Mouse (Mus musculus): ENCODE results near the gene Ltbp1.

The Ltbp1 gene

GRCm38 (mm10) chr17:75005685-75006680, 615 bp downstream of the Ltbp1 start:
- DNase-seq (ENCODE audit: low spot score in 2 of 2), result peak in 1 of 2 experiments; percentile 43

GRCm38 (mm10) chr17:75010955-75011354, 5.6 kb downstream of the Ltbp1 start:
- DNase-seq (ENCODE audit: low spot score in 2 of 2), result no peak

GRCm38 (mm10) chr17:75013211-75013610, 7.8 kb downstream of the Ltbp1 start:
- no peak for DNase-seq (ENCODE audit: low spot score in 2 of 2)

- DNase-seq (ENCODE audit: low spot score in 2 of 2), result no peak
These were observed 8.5 kb downstream of the Ltbp1 start for GRCm38 (mm10) chr17:75013868-75014267.

GRCm38 (mm10) chr17:75014601-75015356, 9.4 kb downstream of the Ltbp1 start:
- DNase-seq (ENCODE audit: low spot score in 2 of 2), result no peak

GRCm38 (mm10) chr17:75015546-75015945, 10.2 kb downstream of the Ltbp1 start:
- no peak for DNase-seq (ENCODE audit: low spot score in 2 of 2)

- peak in 1 of 2 experiments; percentile 9 for DNase-seq (ENCODE audit: low spot score in 2 of 2)
These were observed 12.1 kb downstream of the Ltbp1 start for GRCm38 (mm10) chr17:75017423-75017822.

GRCm38 (mm10) chr17:75018142-75018541, 12.8 kb downstream of the Ltbp1 start:
- no peak for DNase-seq (ENCODE audit: low spot score in 2 of 2)

- DNase-seq (ENCODE audit: low spot score in 2 of 2), result no peak
These were observed 14.7 kb downstream of the Ltbp1 start for GRCm38 (mm10) chr17:75020026-75020425.

GRCm38 (mm10) chr17:75020619-75021018, 15.3 kb downstream of the Ltbp1 start:
- no peak for DNase-seq (ENCODE audit: low spot score in 2 of 2)

GRCm38 (mm10) chr17:75027358-75028131, 22.2 kb downstream of the Ltbp1 start:
- DNase-seq (ENCODE audit: low spot score in 2 of 2), result peak; percentile 24 to 46

GRCm38 (mm10) chr17:75033356-75033755, 28.0 kb downstream of the Ltbp1 start:
- no peak for DNase-seq (ENCODE audit: low spot score in 2 of 2)

- DNase-seq (ENCODE audit: low spot score in 2 of 2), result no peak
These were observed 28.7 kb downstream of the Ltbp1 start for GRCm38 (mm10) chr17:75033872-75034615.

- DNase-seq (ENCODE audit: low spot score in 2 of 2), result no peak
These were observed 31.5 kb downstream of the Ltbp1 start for GRCm38 (mm10) chr17:75036881-75037280.

GRCm38 (mm10) chr17:75039017-75039416, 33.6 kb downstream of the Ltbp1 start:
- DNase-seq (ENCODE audit: low spot score in 2 of 2), result no peak

- no peak for DNase-seq (ENCODE audit: low spot score in 2 of 2)
These were observed 44.1 kb downstream of the Ltbp1 start for GRCm38 (mm10) chr17:75049366-75049969.

GRCm38 (mm10) chr17:75051440-75051925, 46.1 kb downstream of the Ltbp1 start:
- no peak for DNase-seq (ENCODE audit: low spot score in 2 of 2)

GRCm38 (mm10) chr17:75055235-75055634, 49.9 kb downstream of the Ltbp1 start:
- no peak for DNase-seq (ENCODE audit: low spot score in 2 of 2)

- DNase-seq (ENCODE audit: low spot score in 2 of 2), result no peak
These were observed 50.6 kb downstream of the Ltbp1 start for GRCm38 (mm10) chr17:75055961-75056360.

GRCm38 (mm10) chr17:75056631-75057030, 51.3 kb downstream of the Ltbp1 start:
- DNase-seq (ENCODE audit: low spot score in 2 of 2), result no peak
